Comparison of ENCODE assay signal across 12 mouse cellular contexts in genomic region chr19:7110875-7111274, GRCm38 (mm10). TPM values are rescaled to one million over a fixed set of nuclear protein-coding genes. Genes with fewer than 3 reads are reported as not detected.
DNase-seq lines count a peak whose midpoint lies in the region; ATAC-seq and TF ChIP-seq lines count a peak whose summit lies in the region.
"Had no signal": no experiment of that assay in that cellular context is flagged by ENCODE, and none has a peak within 500 bp of the region (broad histone marks: within the 10 kb centered on the region; RNA-seq: fewer than 3 reads in every experiment).

No protein-coding gene starts in this region.

- TF ChIP-seq POLR2A in myocyte (IDR thresholded peaks at IDR 0.05; ENCODE audit: insufficient read length, low read depth) = no peak

- H3K4me2 ChIP-seq in heart, postnatal 0 days (ENCODE audit: low read depth, low read length) = no peak overlapping the region
- no peak overlapping the region for H3K4me2 ChIP-seq in midbrain, embryonic 15.5 days
- H3K4me2 ChIP-seq in intestine, embryonic 15.5 days (replicated peaks) = no peak overlapping the region
- peak overlapping the region; percentile 6 for H3K4me2 ChIP-seq in myocyte (ENCODE audit: low read depth)
- H3K4me2 ChIP-seq: heart, embryonic 15.5 days; midbrain, embryonic 12.5 days had no signal

- intact Hi-C loops in heart, postnatal 25 days (cut with DNase I) = no loop called here
- intact Hi-C loops in left cerebral cortex, adult 2 months (cut with DNase I) = no loop called here
- intact Hi-C loops in left cerebral cortex, postnatal 10 days (cut with DNase I) = no loop called here

- TF ChIP-seq CTCF in heart, postnatal 0 days (IDR thresholded peaks at IDR 0.05; ENCODE audit: low read depth) = no peak
- no peak for TF ChIP-seq CTCF in left cerebral cortex, adult 2 months (IDR thresholded peaks at IDR 0.05)

- H3K79me2 ChIP-seq in myocyte (ENCODE audit: control insufficient read depth, insufficient read depth) = no peaks in the 10 kb centered on the region

- no peak overlapping the region for H3K4me3 ChIP-seq in heart, postnatal 0 days (ENCODE audit: low read depth, low read length)
- H3K4me3 ChIP-seq in midbrain, embryonic 10.5 days = no peak overlapping the region
- H3K4me3 ChIP-seq in midbrain, embryonic 15.5 days = no peak overlapping the region
- H3K4me3 ChIP-seq in intestine, embryonic 15.5 days (replicated peaks) = no peak overlapping the region
- H3K4me3 ChIP-seq in myocyte = no peak overlapping the region
- H3K4me3 ChIP-seq in left cerebral cortex, adult 2 months = no peak overlapping the region
- H3K4me3 ChIP-seq: heart, embryonic 15.5 days; midbrain, embryonic 12.5 days had no signal

- ATAC-seq in heart, postnatal 0 days (ENCODE audit: insufficient read depth, low read depth) = 0 out of 2 replicates have a peak, but pooled peaks have one; percentile 17
- no peak for ATAC-seq in midbrain, embryonic 15.5 days (replicated peaks)
- peak; percentile 49; the same call in 1 of the 2 replicates for ATAC-seq in intestine, embryonic 15.5 days

- H3ac ChIP-seq in myocyte (ENCODE audit: control insufficient read depth, insufficient read length) = no peak overlapping the region

- H3K9ac ChIP-seq in heart, postnatal 0 days (replicated peaks; ENCODE audit: low read depth, low read length) = no peak overlapping the region
- H3K9ac ChIP-seq in midbrain, embryonic 15.5 days = no peak overlapping the region
- H3K9ac ChIP-seq in intestine, embryonic 15.5 days = no peak overlapping the region
- H3K9ac ChIP-seq: heart, embryonic 15.5 days; midbrain, embryonic 12.5 days had no signal

- no peak overlapping the region for H3K27ac ChIP-seq in heart, postnatal 0 days (ENCODE audit: low read depth)
- peak overlapping the region; percentile 77 for H3K27ac ChIP-seq in midbrain, embryonic 10.5 days (replicated peaks)
- no peak overlapping the region for H3K27ac ChIP-seq in midbrain, embryonic 15.5 days
- no peak overlapping the region for H3K27ac ChIP-seq in intestine, embryonic 15.5 days
- no peak overlapping the region for H3K27ac ChIP-seq in left cerebral cortex, adult 2 months
- H3K27ac ChIP-seq: heart, embryonic 15.5 days; kidney, postnatal 0 days; midbrain, embryonic 12.5 days had no signal

- no peaks in the 10 kb centered on the region for H3K36me3 ChIP-seq in heart, postnatal 0 days (replicated peaks; ENCODE audit: control insufficient read depth, insufficient read depth, low read length)
- no peaks in the 10 kb centered on the region for H3K36me3 ChIP-seq in midbrain, embryonic 10.5 days
- H3K36me3 ChIP-seq in midbrain, embryonic 15.5 days (replicated peaks) = no peaks in the 10 kb centered on the region
- H3K36me3 ChIP-seq in intestine, embryonic 15.5 days = no peaks in the 10 kb centered on the region
- no peaks in the 10 kb centered on the region for H3K36me3 ChIP-seq in myocyte (ENCODE audit: control insufficient read depth, insufficient read depth)
- H3K36me3 ChIP-seq: heart, embryonic 15.5 days; midbrain, embryonic 12.5 days had no signal

- H3K9me3 ChIP-seq in heart, postnatal 0 days (replicated peaks; ENCODE audit: control insufficient read depth, low read length) = no peaks in the 10 kb centered on the region
- no peaks in the 10 kb centered on the region for H3K9me3 ChIP-seq in midbrain, embryonic 10.5 days (replicated peaks)
- no peaks in the 10 kb centered on the region for H3K9me3 ChIP-seq in midbrain, embryonic 15.5 days
- no peaks in the 10 kb centered on the region for H3K9me3 ChIP-seq in intestine, embryonic 15.5 days
- H3K9me3 ChIP-seq: heart, embryonic 15.5 days; midbrain, embryonic 12.5 days had no signal

- WGBS in heart, postnatal 0 days = 62% methylated on average over 6 of the region's 6 CpGs
- WGBS in midbrain, embryonic 10.5 days = 42% methylated on average over 6 of the region's 6 CpGs
- WGBS in midbrain, embryonic 15.5 days = 39% methylated on average over 6 of the region's 6 CpGs
- WGBS in intestine, embryonic 15.5 days = 52% methylated on average over 6 of the region's 6 CpGs

- H3K4me1 ChIP-seq in heart, postnatal 0 days (ENCODE audit: control insufficient read depth, insufficient read depth) = peaks cover 24% of the 10 kb centered on the region
- peaks cover 98% of the 10 kb centered on the region for H3K4me1 ChIP-seq in midbrain, embryonic 10.5 days
- H3K4me1 ChIP-seq in midbrain, embryonic 15.5 days = peaks cover 53% of the 10 kb centered on the region
- peaks cover 21% of the 10 kb centered on the region for H3K4me1 ChIP-seq in intestine, embryonic 15.5 days (replicated peaks)

- DNase-seq in heart, postnatal 0 days (ENCODE audit: low spot score) = no peak
- DNase-seq in heart, postnatal 25 days (ENCODE audit: low spot score) = no peak
- no peak for DNase-seq in midbrain, embryonic 10.5 days (ENCODE audit: low spot score)
- no peak for DNase-seq in left cerebral cortex, adult 2 months (ENCODE audit: extremely low spot score in 1 of 2, low spot score in 2 of 2)
- DNase-seq in left cerebral cortex, postnatal 10 days (ENCODE audit: extremely low spot score in 1 of 2, low spot score in 2 of 2) = no peak
- DNase-seq: thymus, adult 18-20 months had no signal

- no peaks in the 10 kb centered on the region for H3K27me3 ChIP-seq in heart, postnatal 0 days (ENCODE audit: control insufficient read depth, insufficient read depth, low read length)
- peaks cover 89% of the 10 kb centered on the region for H3K27me3 ChIP-seq in midbrain, embryonic 10.5 days (ENCODE audit: low read depth, poor library complexity, severe bottlenecking)
- no peaks in the 10 kb centered on the region for H3K27me3 ChIP-seq in midbrain, embryonic 15.5 days (replicated peaks)
- H3K27me3 ChIP-seq in intestine, embryonic 15.5 days (replicated peaks) = peaks cover 3% of the 10 kb centered on the region; the same call in 1 of the 2 replicates
- no peaks in the 10 kb centered on the region for H3K27me3 ChIP-seq in myocyte (ENCODE audit: control insufficient read depth, insufficient read depth, insufficient read length)
- H3K27me3 ChIP-seq: heart, embryonic 15.5 days had no signal

- no peak for TF ChIP-seq EP300 in heart, postnatal 0 days (IDR thresholded peaks at IDR 0.05; ENCODE audit: low read depth)

TF ChIP-seq in myocyte, 11 proteins besides CTCF, POLR2A, EP300 and RAD21:
- TF ChIP-seq REST (IDR thresholded peaks at IDR 0.05; ENCODE audit: insufficient read depth, insufficient read length) = no peak
- peak in 1 of 3 experiments; percentile 60 for TF ChIP-seq MYOG (IDR thresholded peaks at IDR 0.05; ENCODE audit: control insufficient read depth in 1 of 3, insufficient read depth in 1 of 3, insufficient read length in 2 of 3, low read depth in 2 of 3)
- no peak for TF ChIP-seq USF1 (IDR thresholded peaks at IDR 0.05; ENCODE audit: low read depth)
- peak in 1 of 3 experiments; percentile 55 for TF ChIP-seq MYOD1 (IDR thresholded peaks at IDR 0.05; ENCODE audit: control insufficient read depth in 1 of 3, insufficient read length in 2 of 3, low read depth in 2 of 3)
- no peak for TF ChIP-seq MAX (IDR thresholded peaks at IDR 0.05; ENCODE audit: low read depth)
- no peak for TF ChIP-seq POLR2AphosphoS2 (IDR thresholded peaks at IDR 0.05; ENCODE audit: insufficient read length, low read depth)

RNA-seq across cellular contexts. Expression of gene Flrt1, which starts 5.3 kb away (rescaled TPM):
- total RNA-seq in heart, postnatal 0 days (2014; rRNA removed; ENCODE audit: low replicate concordance) = 0.23 and 0.89 TPM in 2 replicates
- 1.0 TPM in 2 replicates for polyA plus RNA-seq in heart, postnatal 0 days (2015; fragmentation: Nextera tagmentation; extraction: Ambion mirVana)
- 1 to 10 TPM; 1.1 to 1.4 TPM for total RNA-seq in heart, postnatal 25 days (2021)
- 6.0 and 7.5 TPM in 2 replicates for polyA plus RNA-seq in midbrain, embryonic 10.5 days (2016; fragmentation: Nextera tagmentation; extraction: Ambion mirVana)
- 12.2 and 12.5 TPM in 2 replicates for polyA plus RNA-seq in midbrain, embryonic 15.5 days (2015; fragmentation: Nextera tagmentation; extraction: Ambion mirVana)
- 1.8 and 2.1 TPM in 2 replicates for polyA plus RNA-seq in intestine, embryonic 15.5 days (2015; fragmentation: Nextera tagmentation; extraction: Ambion mirVana)
- polyA plus RNA-seq in myocyte (2012; fragmentation: generic; extraction: Trizol) = 1.2 TPM
- 10 to 100 TPM; 41.4 to 43.0 TPM for total RNA-seq in left cerebral cortex, adult 2 months (2021)
- total RNA-seq in left cerebral cortex, postnatal 10 days (2021) = 10 to 100 TPM; 23.0 to 26.0 TPM

RNA-seq across cellular contexts. Expression of gene Macrod1, which starts 54.3 kb away (rescaled TPM):
- 122 and 170 TPM in 2 replicates for total RNA-seq in heart, postnatal 0 days (2014; rRNA removed; ENCODE audit: low replicate concordance)
- 112 and 113 TPM in 2 replicates for polyA plus RNA-seq in heart, postnatal 0 days (2015; fragmentation: Nextera tagmentation; extraction: Ambion mirVana)
- total RNA-seq in heart, postnatal 25 days (2021) = 100 to 1,000 TPM; 240 to 243 TPM
- 2.2 and 2.9 TPM in 2 replicates for polyA plus RNA-seq in midbrain, embryonic 10.5 days (2016; fragmentation: Nextera tagmentation; extraction: Ambion mirVana)
- polyA plus RNA-seq in midbrain, embryonic 15.5 days (2015; fragmentation: Nextera tagmentation; extraction: Ambion mirVana) = 5.6 and 6.0 TPM in 2 replicates
- 11.8 and 11.9 TPM in 2 replicates for polyA plus RNA-seq in intestine, embryonic 15.5 days (2015; fragmentation: Nextera tagmentation; extraction: Ambion mirVana)
- 82.4 TPM for polyA plus RNA-seq in myocyte (2012; fragmentation: generic; extraction: Trizol)
- total RNA-seq in left cerebral cortex, adult 2 months (2021) = 10 to 100 TPM; 13.3 to 15.7 TPM
- 1 to 10 TPM; 8.0 to 8.9 TPM for total RNA-seq in left cerebral cortex, postnatal 10 days (2021)
